Mouse (Mus musculus) megakaryocyte, adult 5-6 weeks (primary cell): ENCODE data around the gene Fam183b. TPM values are rescaled to one million over a fixed set of nuclear protein-coding genes. Genes with fewer than 3 reads are reported as not detected.
"Not testable (repeated sequence)": the region's sequence is repeated elsewhere in the genome, so short reads cannot be mapped to it uniquely, and the experiment has no call there.

Experiments used
- ATAC-seq: 2 replicates; pipeline ENCODE4 v1.8.0; 2016; ENCODE audit warnings: mild to moderate bottlenecking, inconsistent platforms; ENCODE audit not compliant: poor library complexity, severe bottlenecking
- total RNA-seq, 2 experiments: library from RNA; stranded (forward) in 1 of 2; stranded (reverse) in 1 of 2; fragments of 153-499, 151-499 nt in 1 of 2; fragments of 221-1000, 200-1000 nt in 1 of 2; gene quantifications; 2 replicates each; pipeline versions ENCODE4 v1.2.3 to v1.2.4; 2015 to 2017

Gene Fam183b
- total RNA-seq (2015) = not detected in 2 replicates
- total RNA-seq (2017) = not detected in 2 replicates

DNA sequence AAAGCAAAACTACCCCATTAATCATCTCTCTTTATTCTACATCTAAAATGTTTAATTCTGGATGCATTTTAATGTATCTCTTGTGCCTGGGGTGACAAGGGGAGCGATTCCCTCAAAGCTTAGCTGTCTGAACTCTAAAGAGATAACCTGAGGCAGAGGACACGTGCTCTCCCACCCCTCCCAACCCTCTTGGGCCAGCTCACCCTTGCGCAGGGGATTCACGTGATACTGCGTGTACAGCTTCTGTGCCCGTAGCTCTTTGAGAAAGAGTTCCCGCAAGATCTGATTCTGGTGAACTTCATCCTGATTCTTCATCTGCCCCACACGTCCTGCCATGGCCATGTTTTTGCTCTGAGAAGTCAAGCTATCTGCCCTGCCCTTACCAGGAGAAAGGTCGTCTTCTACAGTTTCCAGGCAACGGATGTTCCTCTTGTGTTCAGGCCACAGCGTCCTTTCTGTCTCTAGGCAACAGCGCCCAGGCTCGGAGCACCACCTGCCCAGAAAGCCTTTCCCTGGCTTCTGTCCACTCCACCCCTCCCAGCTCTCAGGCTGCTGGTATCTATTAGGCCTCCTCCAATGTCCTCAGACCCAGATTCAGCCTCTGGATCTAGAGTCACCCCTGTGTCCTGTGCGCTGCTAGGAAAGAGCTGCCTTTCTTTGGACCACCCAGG is at the start of gene Fam183b:
Gene Fam183b (minus strand): TSS at position 403 of the 671 bp plus-strand sequence.
- ATAC-seq = no peak

- no peak for ATAC-seq
Measured at GRCm38 (mm10) chr11:58849731-58850130, 48.0 kb upstream of the Fam183b start.

- no peak for ATAC-seq
Measured at GRCm38 (mm10) chr11:58847636-58848035, 45.9 kb upstream of the Fam183b start.

DNA sequence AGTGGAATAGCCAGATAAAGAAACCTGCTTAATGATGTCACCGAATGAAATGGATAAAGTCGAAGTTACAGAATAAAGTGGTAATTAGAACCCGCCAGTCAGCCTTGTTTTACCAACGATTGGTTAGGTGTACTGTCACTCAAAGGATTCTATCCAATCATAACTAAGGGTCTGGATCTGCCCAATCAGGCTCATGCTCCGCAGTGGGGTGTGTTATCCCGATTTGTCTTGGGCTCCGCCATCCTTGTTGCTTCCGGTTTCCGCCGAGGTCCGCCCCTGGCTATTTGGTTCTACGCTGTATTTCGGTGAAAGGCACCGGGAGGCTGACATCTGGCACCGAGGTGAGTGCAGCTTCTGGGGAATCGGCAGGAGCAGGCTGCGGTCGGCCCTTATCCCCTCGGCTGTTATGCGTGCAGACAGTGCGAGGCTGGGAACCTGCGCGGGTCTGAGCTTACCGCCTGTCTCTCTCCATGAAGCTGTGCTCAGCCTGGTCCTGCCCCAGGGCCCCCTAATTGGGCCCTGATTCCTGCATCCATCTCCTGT is 45.2 kb upstream of the Fam183b start, which contains the start of gene Gm12258:
Gene Gm12258 (plus strand): TSS at position 240 of the 543 bp plus-strand sequence.
- peak; percentile 99 for ATAC-seq

DNA sequence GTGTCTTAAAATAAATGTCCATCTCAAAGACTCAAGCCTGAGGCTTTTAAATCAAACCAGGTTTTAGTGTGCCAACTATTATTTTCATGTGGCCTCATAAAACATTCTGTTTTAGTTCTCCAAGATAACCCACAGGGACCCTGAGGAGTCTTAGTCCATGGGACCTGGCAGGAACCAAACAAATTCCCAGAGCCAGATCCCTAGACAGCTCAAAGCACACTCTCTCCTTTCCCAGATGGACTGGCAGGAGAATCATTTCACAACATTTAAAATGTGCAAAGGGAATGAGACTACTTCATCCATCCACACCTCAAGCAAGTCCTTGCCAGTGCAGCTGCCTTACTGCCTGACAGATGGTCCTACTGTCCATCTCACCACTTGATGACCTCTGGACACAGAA is 37.2 kb upstream of the Fam183b start, which contains the start of gene Olfr311:
Gene Olfr311 (plus strand): TSS at position 301 of the 400 bp plus-strand sequence.
- ATAC-seq = not testable (repeated sequence)

- ATAC-seq = not testable (repeated sequence)
Measured at GRCm38 (mm10) chr11:58832541-58832940, 30.8 kb upstream of the Fam183b start.

DNA sequence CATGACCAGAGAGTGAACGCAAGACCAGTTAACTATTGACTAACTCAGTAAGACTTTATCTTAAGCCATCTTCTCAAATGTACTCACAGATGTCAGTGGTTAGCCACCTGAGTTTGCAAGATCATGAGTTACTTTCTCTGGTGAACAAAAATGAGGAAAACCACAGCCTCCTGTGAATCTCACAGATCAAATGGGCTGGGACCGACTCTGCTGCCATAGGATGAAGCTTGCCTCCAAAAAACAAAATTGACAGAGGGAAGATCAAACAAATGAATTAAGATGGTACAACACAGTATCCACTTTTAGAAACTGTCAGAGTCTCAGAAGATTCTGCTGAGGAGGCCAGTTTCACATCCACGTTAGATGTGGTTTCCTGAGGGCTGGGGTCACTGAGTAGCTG is 28.0 kb upstream of the Fam183b start:
- no peak for ATAC-seq

DNA sequence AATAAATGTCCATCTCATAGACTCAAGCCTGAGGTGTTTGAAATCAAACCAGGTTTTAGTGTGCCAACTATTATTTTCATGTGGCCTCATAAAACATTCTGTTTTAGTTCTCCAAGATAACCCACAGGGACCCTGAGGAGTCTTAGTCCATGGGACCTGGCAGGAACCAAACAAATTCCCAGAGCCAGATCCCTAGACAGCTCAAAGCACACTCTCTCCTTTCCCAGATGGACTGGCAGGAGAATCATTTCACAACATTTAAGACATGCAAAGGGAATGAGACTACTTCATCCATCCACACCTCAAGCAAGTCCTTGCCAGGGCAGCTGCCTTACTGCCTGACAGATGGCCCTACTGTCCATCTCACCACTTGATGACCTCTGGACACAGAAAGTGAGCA is 27.2 kb upstream of the Fam183b start, which contains the start of gene Olfr312:
Gene Olfr312 (plus strand): TSS at position 301 of the 400 bp plus-strand sequence.
- not testable (repeated sequence) for ATAC-seq

- ATAC-seq = no peak
Measured at GRCm38 (mm10) chr11:58815676-58816075, 13.9 kb upstream of the Fam183b start.

- not testable (repeated sequence) for ATAC-seq
Measured at GRCm38 (mm10) chr11:58814700-58815099, 12.9 kb upstream of the Fam183b start, which contains the start of gene Olfr313. Gene Olfr313 (plus strand): TSS chr11:58815000.

DNA sequence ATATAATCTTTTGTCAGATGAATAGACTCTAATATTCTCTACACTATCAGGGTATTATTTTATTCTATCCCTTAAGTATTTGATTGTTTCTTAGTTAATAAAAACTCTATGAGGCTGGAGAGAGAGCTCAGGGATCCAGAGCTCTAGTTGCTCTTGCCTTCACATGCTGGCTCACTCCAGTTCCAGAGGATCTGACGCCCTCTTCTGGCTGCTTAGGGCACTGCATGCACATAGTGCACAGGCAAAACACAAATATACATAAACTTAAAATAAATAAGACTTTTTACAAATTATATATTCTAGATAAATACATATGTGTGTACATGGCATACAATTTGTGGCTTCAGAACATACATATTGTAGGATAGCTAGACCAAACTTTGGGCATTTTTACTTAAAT is 10.2 kb upstream of the Fam183b start:
- no peak for ATAC-seq

- ATAC-seq = no peak
Measured at GRCm38 (mm10) chr11:58804393-58804792, 2.6 kb upstream of the Fam183b start.

GRCm38 (mm10) chr11:58803871-58804270 is 2.1 kb upstream of the Fam183b start:
- ATAC-seq = no peak

- no peak for ATAC-seq
Measured at GRCm38 (mm10) chr11:58799747-58800146, 2.0 kb downstream of the Fam183b start.

GRCm38 (mm10) chr11:58796850-58797249 is 4.9 kb downstream of the Fam183b start:
- ATAC-seq = no peak

DNA sequence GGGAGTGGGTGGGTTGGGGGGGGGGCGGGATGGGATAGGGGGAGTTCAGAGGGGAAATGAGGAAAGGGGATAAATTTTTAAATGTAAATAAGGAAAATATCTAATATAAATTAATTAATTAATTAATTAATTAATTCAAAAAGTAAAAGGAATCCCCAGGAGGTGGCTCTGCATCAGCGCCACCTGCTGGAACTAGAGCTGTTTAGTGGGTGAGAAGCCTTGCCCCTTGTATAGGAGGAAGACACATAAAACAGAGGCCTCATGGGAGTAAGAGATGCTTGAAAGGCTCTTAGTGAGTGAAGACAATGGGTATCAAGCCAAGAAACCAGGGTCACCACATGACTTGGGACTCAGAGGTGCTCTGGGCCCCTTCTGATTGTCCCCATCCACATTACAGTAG is 5.9 kb downstream of the Fam183b start:
- ATAC-seq = no peak

GRCm38 (mm10) chr11:58790646-58791045 is 11.1 kb downstream of the Fam183b start:
- ATAC-seq = no peak

GRCm38 (mm10) chr11:58790053-58790452 is 11.7 kb downstream of the Fam183b start:
- peak; percentile 54 for ATAC-seq

DNA sequence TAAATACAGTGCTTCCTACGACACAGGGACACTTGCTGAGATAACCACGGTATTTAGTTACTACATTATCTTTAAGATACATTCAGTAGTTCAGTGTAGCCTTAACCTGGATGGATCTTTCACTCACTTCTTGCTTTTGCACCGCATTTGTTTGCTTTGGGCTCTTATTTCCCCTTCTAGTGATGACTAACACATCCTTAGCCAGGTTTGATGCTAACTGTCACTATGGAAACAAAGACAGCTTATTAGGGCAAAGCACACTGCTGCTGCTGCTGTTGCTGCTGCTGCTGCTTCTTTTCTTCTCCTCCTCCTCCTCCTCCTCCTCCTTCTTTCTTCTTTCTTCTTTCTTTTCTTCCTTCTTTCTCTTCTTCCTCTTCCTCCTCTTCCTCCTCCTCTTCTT is 12.2 kb downstream of the Fam183b start:
- ATAC-seq = no peak

GRCm38 (mm10) chr11:58788346-58788745 is 13.4 kb downstream of the Fam183b start:
- no peak for ATAC-seq

DNA sequence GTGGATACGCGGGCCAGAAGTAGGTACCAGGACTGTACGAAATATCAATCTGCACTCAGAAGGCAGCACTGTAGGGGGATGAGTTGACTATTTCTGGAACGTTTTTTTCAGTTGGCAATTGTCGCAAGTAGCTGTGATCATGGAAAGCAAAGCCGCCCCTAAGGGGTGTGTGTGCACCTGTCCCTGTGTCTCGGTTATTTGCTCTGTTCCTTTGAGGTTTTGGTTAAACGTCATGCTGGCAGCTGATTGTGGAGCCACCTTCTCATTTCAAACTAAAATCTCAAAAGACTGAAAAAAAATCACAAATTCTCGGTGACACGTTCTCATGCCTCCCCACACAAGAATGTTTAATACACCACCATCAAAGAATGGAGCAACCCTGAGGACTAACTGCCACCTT is 14.1 kb downstream of the Fam183b start:
- ATAC-seq = no peak

GRCm38 (mm10) chr11:58784182-58784581 is 17.6 kb downstream of the Fam183b start:
- ATAC-seq = no peak
